Comparison of ENCODE assay signal across 26 mouse cellular contexts in the genomic region with DNA sequence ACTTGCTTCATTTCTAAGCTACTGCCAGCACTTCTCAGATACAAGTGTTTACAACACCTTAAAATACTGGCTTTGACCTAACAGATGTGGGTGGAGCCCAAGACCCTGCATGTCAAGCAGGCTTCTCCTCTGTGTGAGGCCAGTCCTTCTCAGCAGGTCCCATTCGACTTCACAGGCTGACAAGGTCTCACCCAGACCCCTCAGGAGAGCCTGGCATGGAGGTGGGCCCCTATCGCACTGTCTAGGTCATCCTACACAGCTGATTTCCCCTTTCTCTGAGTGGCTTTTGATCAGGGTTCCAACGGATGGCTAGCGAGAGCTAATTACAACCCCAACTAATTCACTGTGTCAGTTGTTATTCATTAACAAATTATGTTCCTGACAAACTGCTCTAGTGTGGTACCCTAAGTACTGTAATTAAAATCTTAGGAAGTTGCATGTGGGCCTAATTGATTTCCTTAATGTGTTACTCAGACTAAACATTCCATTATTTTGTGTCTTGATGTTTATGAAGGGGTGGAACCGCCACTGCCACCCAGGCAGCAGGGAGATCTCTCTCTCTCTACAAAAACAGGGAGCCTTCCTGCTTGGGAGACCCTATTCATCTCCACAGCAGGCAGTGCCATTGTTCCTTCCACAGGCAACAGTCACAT.
DNase-seq lines count a peak whose midpoint lies in the region; ATAC-seq and TF ChIP-seq lines count a peak whose summit lies in the region.
"Had no signal": no experiment of that assay in that cellular context is flagged by ENCODE, and none has a peak within 500 bp of the region (broad histone marks: within the 10 kb centered on the region; RNA-seq: fewer than 3 reads in every experiment).

No protein-coding gene starts in this region.

- no peaks in the 10 kb centered on the region for H3K36me3 ChIP-seq in hindbrain, embryonic 12.5 days
- no peaks in the 10 kb centered on the region for H3K36me3 ChIP-seq in hindbrain, embryonic 16.5 days (ENCODE audit: control insufficient read depth, insufficient read depth, low read length)
- H3K36me3 ChIP-seq in midbrain, embryonic 10.5 days = no peaks in the 10 kb centered on the region
- H3K36me3 ChIP-seq in midbrain, embryonic 15.5 days (replicated peaks) = no peaks in the 10 kb centered on the region
- H3K36me3 ChIP-seq: heart, embryonic 15.5 days; limb, embryonic 10.5 days; liver, embryonic 15.5 days; stomach, embryonic 15.5 days had no signal

- no peak for DNase-seq in midbrain, embryonic 10.5 days (ENCODE audit: low spot score)
- DNase-seq in brain, embryonic 14.5 days (ENCODE audit: low read depth) = peak; percentile 53
- no peak for DNase-seq in testis, postnatal 10 days (ENCODE audit: low spot score)
- no peak for DNase-seq in heart, postnatal 36 days
- DNase-seq: adrenal gland, postnatal 14 days; B cell, adult 2 months; cerebellum, adult 8-10 months; cerebellum, postnatal 36 days; embryo, embryonic 11 days; heart, postnatal 4 days; kidney, postnatal 25 days; liver; lung, postnatal 10 days; thymus, adult 18-20 months; thymus, postnatal 36 days had no signal

- no peak overlapping the region for H3K27ac ChIP-seq in hindbrain, embryonic 12.5 days
- H3K27ac ChIP-seq in hindbrain, embryonic 16.5 days (ENCODE audit: low read depth, low read length) = no peak overlapping the region
- 0 out of 2 replicates have a peak overlapping the region, but pooled peaks have one; percentile 5 for H3K27ac ChIP-seq in midbrain, embryonic 10.5 days (replicated peaks)
- H3K27ac ChIP-seq in midbrain, embryonic 15.5 days = no peak overlapping the region
- H3K27ac ChIP-seq: heart, embryonic 15.5 days; layer of hippocampus, adult 2 months; limb, embryonic 10.5 days; liver, embryonic 15.5 days; stomach, embryonic 15.5 days had no signal

- TF ChIP-seq POLR2A in brain, embryonic 14.5 days (IDR thresholded peaks at IDR 0.05; ENCODE audit: borderline replicate concordance, extremely low read depth, insufficient read depth, insufficient read length, poor library complexity, severe bottlenecking) = no peak

- 0 out of 2 replicates have a peak, but pooled peaks have one; percentile 29 for ATAC-seq in hindbrain, embryonic 12.5 days (ENCODE audit: low FRiP score)
- no peak for ATAC-seq in hindbrain, embryonic 16.5 days
- ATAC-seq in midbrain, embryonic 15.5 days (replicated peaks) = no peak
- ATAC-seq: intestine, postnatal 0 days had no signal

- no peaks in the 10 kb centered on the region for H3K9me3 ChIP-seq in hindbrain, embryonic 12.5 days (replicated peaks)
- no peaks in the 10 kb centered on the region for H3K9me3 ChIP-seq in hindbrain, embryonic 16.5 days (ENCODE audit: control insufficient read depth, low read length)
- H3K9me3 ChIP-seq in midbrain, embryonic 10.5 days (replicated peaks) = no peaks in the 10 kb centered on the region
- no peaks in the 10 kb centered on the region for H3K9me3 ChIP-seq in midbrain, embryonic 15.5 days
- H3K9me3 ChIP-seq: heart, embryonic 15.5 days; limb, embryonic 10.5 days; liver, embryonic 15.5 days; stomach, embryonic 15.5 days had no signal

- H3K4me3 ChIP-seq in hindbrain, embryonic 12.5 days = no peak overlapping the region
- no peak overlapping the region for H3K4me3 ChIP-seq in hindbrain, embryonic 16.5 days (ENCODE audit: low read length)
- H3K4me3 ChIP-seq in midbrain, embryonic 10.5 days = no peak overlapping the region
- no peak overlapping the region for H3K4me3 ChIP-seq in midbrain, embryonic 15.5 days
- H3K4me3 ChIP-seq: heart, embryonic 15.5 days; layer of hippocampus, adult 2 months; limb, embryonic 10.5 days; liver, embryonic 15.5 days; stomach, embryonic 15.5 days had no signal

- WGBS in hindbrain, embryonic 12.5 days = 15% methylated on average over 5 of the region's 5 CpGs
- WGBS in hindbrain, embryonic 16.5 days = 13% methylated on average over 5 of the region's 5 CpGs
- WGBS in midbrain, embryonic 10.5 days = 19% methylated on average over 5 of the region's 5 CpGs
- WGBS in midbrain, embryonic 15.5 days = 11% methylated on average over 5 of the region's 5 CpGs

- intact Hi-C loops in heart, postnatal 36 days (cut with DNase I) = no loop called here

- TF ChIP-seq CTCF in brain, embryonic 14.5 days (IDR thresholded peaks at IDR 0.05; ENCODE audit: borderline replicate concordance, extremely low read depth, insufficient read depth, insufficient read length) = no peak

- H3K27me3 ChIP-seq in hindbrain, embryonic 12.5 days = no peaks in the 10 kb centered on the region
- no peaks in the 10 kb centered on the region for H3K27me3 ChIP-seq in hindbrain, embryonic 16.5 days (replicated peaks; ENCODE audit: control insufficient read depth, insufficient read depth, low read length)
- H3K27me3 ChIP-seq in midbrain, embryonic 10.5 days (ENCODE audit: low read depth, poor library complexity, severe bottlenecking) = no peaks in the 10 kb centered on the region
- H3K27me3 ChIP-seq in midbrain, embryonic 15.5 days (replicated peaks) = no peaks in the 10 kb centered on the region
- H3K27me3 ChIP-seq: CH12.LX; heart, embryonic 15.5 days; liver, embryonic 15.5 days; stomach, embryonic 15.5 days had no signal

- no peak overlapping the region for H3K4me2 ChIP-seq in hindbrain, embryonic 12.5 days (replicated peaks)
- no peak overlapping the region for H3K4me2 ChIP-seq in hindbrain, embryonic 16.5 days (ENCODE audit: low read length)
- no peak overlapping the region for H3K4me2 ChIP-seq in midbrain, embryonic 15.5 days
- H3K4me2 ChIP-seq: heart, embryonic 15.5 days; liver, embryonic 15.5 days; midbrain, embryonic 11.5 days; stomach, embryonic 15.5 days had no signal

- 0 out of 2 replicates have a peak, but pooled peaks cover 7% of the 10 kb centered on the region for H3K4me1 ChIP-seq in hindbrain, embryonic 12.5 days
- H3K4me1 ChIP-seq in hindbrain, embryonic 16.5 days (ENCODE audit: control insufficient read depth, insufficient read depth, low read depth, low read length) = no peaks in the 10 kb centered on the region
- peaks cover 13% of the 10 kb centered on the region for H3K4me1 ChIP-seq in midbrain, embryonic 10.5 days
- H3K4me1 ChIP-seq in midbrain, embryonic 15.5 days = no peaks in the 10 kb centered on the region
- H3K4me1 ChIP-seq: heart, embryonic 15.5 days; liver, embryonic 15.5 days; stomach, embryonic 15.5 days had no signal

- no peak overlapping the region for H3K9ac ChIP-seq in hindbrain, embryonic 12.5 days
- no peak overlapping the region for H3K9ac ChIP-seq in hindbrain, embryonic 16.5 days (ENCODE audit: low read depth, low read length)
- H3K9ac ChIP-seq in midbrain, embryonic 15.5 days = no peak overlapping the region
- H3K9ac ChIP-seq: heart, embryonic 15.5 days; liver, embryonic 15.5 days; stomach, embryonic 15.5 days had no signal
